Mouse (Mus musculus): Measurements from ENCODE around the gene Vcan. TPM values are rescaled to one million over a fixed set of nuclear protein-coding genes. Genes with fewer than 3 reads are reported as not detected.
A peak's percentile ranks its signal among the peaks of the same experiment; 100 is the strongest.
"Not testable (repeated sequence)": the region's sequence is repeated elsewhere in the genome, so short reads cannot be mapped to it uniquely, and the experiment has no call there.

Vcan gene
- polyA plus RNA-seq, 1 experiment from 2014 or later = 66.9 TPM

GRCm38 (mm10) chr13:89765966-89766365 lies 23.7 kb upstream of the Vcan start:
- WGBS = 80% methylated on average over 3 of the region's 3 CpGs
- Histone ChIP-seq H3K4me2 (replicated peaks; ENCODE audit: low read depth, low read length) (no peak overlapping the region), H3K36me3 (ENCODE audit: control insufficient read depth, insufficient read depth, low read length) (no peaks in the 10 kb centered on the region), H3K9me3 (ENCODE audit: control insufficient read depth, low read depth, low read length) (no peaks in the 10 kb centered on the region), H3K4me1 (ENCODE audit: control insufficient read depth, insufficient read depth, low read length) (no peaks in the 10 kb centered on the region), H3K27me3 (ENCODE audit: control insufficient read depth, insufficient read depth, low read length) (no peaks in the 10 kb centered on the region), H3K27ac (ENCODE audit: low read length) (no peak overlapping the region), H3K9ac (replicated peaks; ENCODE audit: low read depth, low read length) (no peak overlapping the region), H3K4me3 (ENCODE audit: low read depth, low read length) (no peak overlapping the region)
- no peak for ATAC-seq (ENCODE audit: insufficient number of reproducible peaks, insufficient read depth, low FRiP score, low read depth)

- Histone ChIP-seq H3K4me2 (replicated peaks; ENCODE audit: low read depth, low read length) (no peak overlapping the region), H3K4me3 (ENCODE audit: low read depth, low read length) (no peak overlapping the region), H3K27ac (ENCODE audit: low read length) (no peak overlapping the region), H3K4me1 (ENCODE audit: control insufficient read depth, insufficient read depth, low read length) (no peaks in the 10 kb centered on the region), H3K9me3 (ENCODE audit: control insufficient read depth, low read depth, low read length) (no peaks in the 10 kb centered on the region), H3K9ac (replicated peaks; ENCODE audit: low read depth, low read length) (no peak overlapping the region), H3K27me3 (ENCODE audit: control insufficient read depth, insufficient read depth, low read length) (no peaks in the 10 kb centered on the region), H3K36me3 (ENCODE audit: control insufficient read depth, insufficient read depth, low read length) (no peaks in the 10 kb centered on the region)
- no peak for ATAC-seq (ENCODE audit: insufficient number of reproducible peaks, insufficient read depth, low FRiP score, low read depth)
- 75% methylated on average over 3 of the region's 3 CpGs for WGBS
Observed at GRCm38 (mm10) chr13:89762339-89762738, 20.0 kb upstream of the Vcan start.

GRCm38 (mm10) chr13:89756347-89756746 lies 14.0 kb upstream of the Vcan start:
- H3K27ac ChIP-seq (ENCODE audit: low read length) = no peak overlapping the region
- no peaks in the 10 kb centered on the region for H3K27me3 ChIP-seq (ENCODE audit: control insufficient read depth, insufficient read depth, low read length)
- no peaks in the 10 kb centered on the region for H3K36me3 ChIP-seq (ENCODE audit: control insufficient read depth, insufficient read depth, low read length)
- ATAC-seq (ENCODE audit: insufficient number of reproducible peaks, insufficient read depth, low FRiP score, low read depth) = no peak
- H3K4me2 ChIP-seq (replicated peaks; ENCODE audit: low read depth, low read length) = no peak overlapping the region
- no peak overlapping the region for H3K9ac ChIP-seq (replicated peaks; ENCODE audit: low read depth, low read length)
- H3K9me3 ChIP-seq (ENCODE audit: control insufficient read depth, low read depth, low read length) = no peaks in the 10 kb centered on the region
- no peak overlapping the region for H3K4me3 ChIP-seq (ENCODE audit: low read depth, low read length)
- H3K4me1 ChIP-seq (ENCODE audit: control insufficient read depth, insufficient read depth, low read length) = no peaks in the 10 kb centered on the region

GRCm38 (mm10) chr13:89750562-89750961 lies 8.3 kb upstream of the Vcan start:
- ATAC-seq (ENCODE audit: insufficient number of reproducible peaks, insufficient read depth, low FRiP score, low read depth); H3K4me3 ChIP-seq (ENCODE audit: low read depth, low read length); H3K4me2 ChIP-seq (replicated peaks; ENCODE audit: low read depth, low read length); H3K4me1 ChIP-seq (ENCODE audit: control insufficient read depth, insufficient read depth, low read length); H3K36me3 ChIP-seq (ENCODE audit: control insufficient read depth, insufficient read depth, low read length); H3K27ac ChIP-seq (ENCODE audit: low read length); H3K9ac ChIP-seq (replicated peaks; ENCODE audit: low read depth, low read length); H3K27me3 ChIP-seq (ENCODE audit: control insufficient read depth, insufficient read depth, low read length); H3K9me3 ChIP-seq (ENCODE audit: control insufficient read depth, low read depth, low read length): not testable (repeated sequence)
- WGBS = 29% methylated on average over 3 of the region's 3 CpGs

GRCm38 (mm10) chr13:89743201-89743600 lies 892 bp upstream of the Vcan start:
- Histone ChIP-seq H3K9me3 (ENCODE audit: control insufficient read depth, low read depth, low read length) (no peaks in the 10 kb centered on the region), H3K36me3 (ENCODE audit: control insufficient read depth, insufficient read depth, low read length) (no peaks in the 10 kb centered on the region), H3K4me1 (ENCODE audit: control insufficient read depth, insufficient read depth, low read length) (peaks cover 5% of the 10 kb centered on the region), H3K27ac (ENCODE audit: low read length) (no peak overlapping the region; the same call in 1 of the 2 replicates), H3K4me2 (replicated peaks; ENCODE audit: low read depth, low read length) (peak overlapping the region; percentile 75), H3K4me3 (ENCODE audit: low read depth, low read length) (peak overlapping the region; percentile 55), H3K27me3 (ENCODE audit: control insufficient read depth, insufficient read depth, low read length) (no peaks in the 10 kb centered on the region), H3K9ac (replicated peaks; ENCODE audit: low read depth, low read length) (0 out of 2 replicates have a peak overlapping the region, but pooled peaks have one; percentile 60)
- ATAC-seq (ENCODE audit: insufficient number of reproducible peaks, insufficient read depth, low FRiP score, low read depth) = no peak
- WGBS = 20% methylated on average over 8 of the region's 8 CpGs

GRCm38 (mm10) chr13:89742686-89743200 lies 434 bp upstream of the Vcan start:
- Histone ChIP-seq H3K4me1 (ENCODE audit: control insufficient read depth, insufficient read depth, low read length) (peaks cover 8% of the 10 kb centered on the region), H3K4me2 (replicated peaks; ENCODE audit: low read depth, low read length) (peak overlapping the region; percentile 75), H3K4me3 (ENCODE audit: low read depth, low read length) (peak overlapping the region; percentile 55), H3K27ac (ENCODE audit: low read length) (peak overlapping the region; percentile 95), H3K9me3 (ENCODE audit: control insufficient read depth, low read depth, low read length) (no peaks in the 10 kb centered on the region), H3K36me3 (ENCODE audit: control insufficient read depth, insufficient read depth, low read length) (no peaks in the 10 kb centered on the region), H3K27me3 (ENCODE audit: control insufficient read depth, insufficient read depth, low read length) (no peaks in the 10 kb centered on the region), H3K9ac (replicated peaks; ENCODE audit: low read depth, low read length) (peak overlapping the region; percentile 60; the same call in 1 of the 2 replicates)
- ATAC-seq (ENCODE audit: insufficient number of reproducible peaks, insufficient read depth, low FRiP score, low read depth) = no peak; the same call in 1 of the 2 replicates
- 1% methylated on average over 15 of the region's 15 CpGs for WGBS

- H3K27me3 ChIP-seq (ENCODE audit: control insufficient read depth, insufficient read depth, low read length) = no peaks in the 10 kb centered on the region
- peak overlapping the region; percentile 75 for H3K4me2 ChIP-seq (replicated peaks; ENCODE audit: low read depth, low read length)
- H3K9me3 ChIP-seq (ENCODE audit: control insufficient read depth, low read depth, low read length) = no peaks in the 10 kb centered on the region
- H3K4me1 ChIP-seq (ENCODE audit: control insufficient read depth, insufficient read depth, low read length) = peaks cover 8% of the 10 kb centered on the region
- peak overlapping the region; percentile 55 for H3K4me3 ChIP-seq (ENCODE audit: low read depth, low read length)
- H3K9ac ChIP-seq (replicated peaks; ENCODE audit: low read depth, low read length) = peak overlapping the region; percentile 60
- no peak; the same call in 1 of the 2 replicates for ATAC-seq (ENCODE audit: insufficient number of reproducible peaks, insufficient read depth, low FRiP score, low read depth)
- H3K36me3 ChIP-seq (ENCODE audit: control insufficient read depth, insufficient read depth, low read length) = no peaks in the 10 kb centered on the region
- under 1% methylated on average over 14 of the region's 14 CpGs for WGBS
- H3K27ac ChIP-seq (ENCODE audit: low read length) = peak overlapping the region; percentile 95
Observed at GRCm38 (mm10) chr13:89741116-89741551, 1.2 kb downstream of the Vcan start.

- peak overlapping the region; percentile 75 for H3K4me2 ChIP-seq (replicated peaks; ENCODE audit: low read depth, low read length)
- peak overlapping the region; percentile 60 for H3K9ac ChIP-seq (replicated peaks; ENCODE audit: low read depth, low read length)
- H3K36me3 ChIP-seq (ENCODE audit: control insufficient read depth, insufficient read depth, low read length) = no peaks in the 10 kb centered on the region
- peak overlapping the region; percentile 95 for H3K27ac ChIP-seq (ENCODE audit: low read length)
- peak overlapping the region; percentile 55 for H3K4me3 ChIP-seq (ENCODE audit: low read depth, low read length)
- H3K4me1 ChIP-seq (ENCODE audit: control insufficient read depth, insufficient read depth, low read length) = peaks cover 12% of the 10 kb centered on the region
- peak; percentile 89 for ATAC-seq (ENCODE audit: insufficient number of reproducible peaks, insufficient read depth, low FRiP score, low read depth)
- no peaks in the 10 kb centered on the region for H3K9me3 ChIP-seq (ENCODE audit: control insufficient read depth, low read depth, low read length)
- under 1% methylated on average over 33 of the region's 33 CpGs for WGBS
- H3K27me3 ChIP-seq (ENCODE audit: control insufficient read depth, insufficient read depth, low read length) = no peaks in the 10 kb centered on the region
Observed at GRCm38 (mm10) chr13:89740243-89741115, 1.8 kb downstream of the Vcan start.

All from stomach, embryonic 14.5 days (tissue).